Mouse (Mus musculus) brain, embryonic 14.5 days (tissue): ENCODE data around the gene Grm3.

ENCODE experiments used
- CTCF ChIP-seq: fragments of 200-500 bp; IDR thresholded peaks from 2 replicates; pipeline ENCODE4 v1.5.1; 2012; ENCODE audit warnings: inconsistent platforms, mild to moderate bottlenecking, moderate library complexity, borderline replicate concordance; ENCODE audit not compliant: insufficient read depth, insufficient read length; ENCODE audit errors: extremely low read depth
- POLR2A ChIP-seq: fragments of 200-500 bp; IDR thresholded peaks from 2 replicates; pipeline ENCODE4 v1.6.1; 2012; ENCODE audit warnings: mild to moderate bottlenecking, inconsistent platforms, borderline replicate concordance; ENCODE audit not compliant: poor library complexity, insufficient read depth, insufficient read length, severe bottlenecking; ENCODE audit errors: extremely low read depth

GRCm38 (mm10) chr5:9623095-9623459, 101.9 kb downstream of the Grm3 start:
- TF ChIP-seq CTCF: no peak
- no peak for TF ChIP-seq POLR2A
